Mouse (Mus musculus): ENCODE results near the gene Cubn.

- TF ChIP-seq CTCF (IDR thresholded peaks at IDR 0.05; ENCODE audit: low read depth) (no peak), EP300 (optimal IDR thresholded peaks at IDR 0.05) (no peak)
Measured at GRCm38 (mm10) chr2:13407698-13408097, 83.9 kb downstream of the Cubn start.
